Mouse (Mus musculus) heart, postnatal 0 days (tissue): Measurements from ENCODE around the gene Ripply1.

ENCODE experiments used
- CTCF ChIP-seq: IDR thresholded peaks from 2 replicates; pipeline ENCODE4 v1.5.1; 2016; ENCODE audit warnings: antibody characterized with exemption, control low read depth, low read depth
- EP300 ChIP-seq: IDR thresholded peaks from 2 replicates; pipeline ENCODE4 v1.6.1; 2016; ENCODE audit warnings: antibody characterized with exemption, low read depth

GRCm38 (mm10) chrX:139730541-139730940, 51.6 kb downstream of the Ripply1 start:
- TF ChIP-seq EP300 = no peak
- no peak for TF ChIP-seq CTCF
